Mouse (Mus musculus) liver, adult 10 weeks (tissue): ENCODE results near the gene Slc22a19. TPM values are rescaled to one million over a fixed set of nuclear protein-coding genes. Genes with fewer than 3 reads are reported as not detected.

Experiments used
- polyA plus RNA-seq: library from polyadenylated mRNA; stranded (reverse); fragments of 350-450 nt; fragmentation: Illumina TruSeq; extraction: RNeasy Lipid Tissue Mini Kit (QIAGEN cat#74804); gene quantifications from one replicate; pipeline ENCODE4 v1.2.3, GENCODE M21; 2014; ENCODE audit warnings: low read depth, low replicate concordance

Slc22a19 gene
- polyA plus RNA-seq = not detected

DNA sequence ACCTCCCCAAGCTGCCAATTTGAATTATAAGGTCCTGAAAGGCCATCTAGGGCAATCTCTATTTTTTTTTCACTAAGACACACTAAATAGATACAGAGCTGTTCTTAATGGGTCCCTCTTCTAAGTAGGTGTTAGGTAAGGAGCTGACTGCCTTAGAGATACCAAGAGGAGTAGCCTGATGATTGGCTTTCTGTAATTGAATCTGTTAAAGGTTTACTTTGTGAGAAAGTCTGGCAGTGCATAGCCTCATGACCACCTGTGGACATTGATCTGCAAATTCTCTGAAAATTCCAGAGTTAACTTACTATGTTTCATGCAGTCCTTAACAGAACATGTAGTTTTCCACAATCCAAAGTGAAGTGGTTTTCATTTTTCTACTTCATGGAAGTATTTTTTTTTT, at the start of gene Slc22a19:
Gene Slc22a19 (minus strand): TSS at position 163 of the 400 bp plus-strand sequence.

Other genes with a start within 250 kb of the Slc22a19 start
- 142 TPM for gene Rtn3, start 228.0 kb downstream of the Slc22a19 start, polyA plus RNA-seq
- gene Atl3, start 217.3 kb downstream of the Slc22a19 start, polyA plus RNA-seq = 93.3 TPM
- 2.4 TPM for gene Pla2g16, start 153.9 kb downstream of the Slc22a19 start, polyA plus RNA-seq
- not detected for gene Lgals12, start 104.1 kb downstream of the Slc22a19 start, polyA plus RNA-seq
- not detected for gene Hrasls5, start 98.8 kb downstream of the Slc22a19 start, polyA plus RNA-seq
- 285 TPM for gene Slc22a26, start 91.4 kb upstream of the Slc22a19 start, polyA plus RNA-seq